Mouse (Mus musculus): ENCODE results near the gene Mrps15. TPM values are rescaled to one million over a fixed set of nuclear protein-coding genes. Genes with fewer than 3 reads are reported as not detected.
A peak's percentile ranks its signal among the peaks of the same experiment; 100 is the strongest.
"Not testable (repeated sequence)": the region's sequence is repeated elsewhere in the genome, so short reads cannot be mapped to it uniquely, and the experiment has no call there.

Gene Mrps15
- total RNA-seq, 4 experiments from 2014 or later: 47.9 to 55.3 (median 51.5) TPM

DNA sequence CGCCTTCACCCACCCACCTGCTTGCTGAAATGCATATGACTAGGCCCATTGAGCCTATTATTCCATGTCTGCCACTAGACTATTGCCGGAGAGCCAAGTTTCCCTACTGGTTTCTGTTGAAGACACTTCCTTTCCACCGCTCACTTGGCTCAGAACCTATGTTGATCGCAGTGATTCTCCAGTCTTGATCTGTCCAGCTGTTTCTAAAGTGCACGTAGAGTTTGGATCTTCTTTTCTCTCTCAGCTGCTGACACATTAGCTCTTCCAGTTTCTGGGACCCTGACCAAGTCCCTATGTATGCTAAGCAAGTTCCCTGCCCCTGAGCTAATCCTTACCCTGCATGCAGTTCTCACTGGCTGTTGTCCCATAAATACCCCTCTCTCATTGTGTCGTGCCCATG is 31.1 kb downstream of the Mrps15 start:
- no peak for DNase-seq (ENCODE audit: low spot score in 2 of 2)

DNA sequence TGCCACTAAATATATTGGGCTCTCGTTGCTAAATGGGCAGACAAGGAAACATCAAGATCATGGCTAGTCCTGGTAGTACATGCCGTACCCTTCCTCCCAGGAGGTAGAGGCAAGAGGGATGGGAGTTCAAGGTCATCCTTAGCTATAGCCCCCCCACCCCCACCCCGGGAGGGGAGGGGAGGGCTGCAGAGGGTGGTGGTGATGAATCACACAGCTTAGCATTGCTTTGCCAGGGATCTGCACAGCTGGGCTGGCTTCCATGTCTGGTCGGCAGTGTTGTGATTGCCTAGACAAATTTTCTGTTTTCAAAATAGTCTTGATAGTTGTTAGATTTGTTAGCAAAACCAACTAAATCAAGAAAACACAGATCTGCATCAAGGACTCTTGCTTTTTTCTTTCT is 32.5 kb downstream of the Mrps15 start:
- no peak for DNase-seq (ENCODE audit: low spot score in 2 of 2)

DNA sequence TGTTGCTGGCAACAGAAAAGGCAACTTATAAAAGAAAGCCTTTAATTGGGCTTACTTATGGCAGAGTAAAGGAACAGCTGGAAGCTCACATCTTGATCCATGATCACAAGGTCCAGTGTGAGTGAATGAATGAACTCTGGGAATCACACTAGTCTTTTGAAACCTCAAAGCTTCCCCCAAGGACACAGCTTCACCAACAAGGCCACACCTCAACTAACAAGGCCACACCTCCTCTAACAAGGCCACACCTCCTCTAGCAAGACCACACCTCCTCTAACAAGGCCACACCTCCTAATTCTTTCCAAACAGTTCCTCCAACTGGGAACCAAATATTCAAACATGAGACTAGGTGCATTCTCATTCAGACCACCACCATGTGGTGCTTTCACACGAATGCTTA is 34.9 kb downstream of the Mrps15 start:
- no peak for DNase-seq (ENCODE audit: low spot score in 2 of 2)

DNA sequence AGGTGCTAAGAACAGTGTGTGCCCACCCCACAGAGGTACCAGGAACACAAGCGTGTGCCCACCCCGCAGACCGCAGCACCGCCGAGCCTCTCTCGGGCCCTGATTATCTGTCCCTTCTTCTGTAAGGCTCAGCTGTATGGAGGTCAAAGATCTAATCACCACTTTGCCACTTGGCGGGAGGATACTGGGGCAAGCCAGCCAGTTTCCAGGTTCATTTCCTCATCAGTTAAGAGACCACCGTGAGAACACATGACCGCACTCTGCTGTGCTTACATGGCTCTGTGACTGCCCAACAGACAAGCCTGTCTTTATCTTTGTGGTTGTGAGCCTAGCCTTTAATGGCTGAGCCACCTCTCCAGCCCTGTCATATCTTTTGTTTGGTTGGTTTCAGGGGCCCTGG is 36.3 kb downstream of the Mrps15 start:
- DNase-seq (ENCODE audit: low spot score in 2 of 2): no peak

DNA sequence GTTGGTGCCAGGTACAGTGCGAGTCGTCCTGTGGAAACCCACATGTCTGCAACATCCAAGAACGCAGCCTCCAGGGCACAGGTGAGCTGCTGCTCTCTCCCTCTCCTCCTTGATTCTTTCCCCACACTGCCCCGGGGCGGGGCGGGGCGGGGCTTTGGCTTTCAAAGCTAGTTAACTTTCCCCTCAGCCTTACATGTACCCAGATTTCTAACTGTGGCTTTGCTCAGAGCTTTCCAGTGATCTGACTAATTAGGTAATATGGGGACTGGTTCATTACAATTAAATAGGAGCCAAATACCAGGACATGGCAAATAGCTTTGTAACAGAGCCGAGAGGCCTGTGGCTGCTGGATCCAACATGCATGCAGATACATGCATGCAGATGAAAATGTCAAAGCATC is 37.7 kb downstream of the Mrps15 start:
- DNase-seq (ENCODE audit: low spot score in 2 of 2): no peak

DNA sequence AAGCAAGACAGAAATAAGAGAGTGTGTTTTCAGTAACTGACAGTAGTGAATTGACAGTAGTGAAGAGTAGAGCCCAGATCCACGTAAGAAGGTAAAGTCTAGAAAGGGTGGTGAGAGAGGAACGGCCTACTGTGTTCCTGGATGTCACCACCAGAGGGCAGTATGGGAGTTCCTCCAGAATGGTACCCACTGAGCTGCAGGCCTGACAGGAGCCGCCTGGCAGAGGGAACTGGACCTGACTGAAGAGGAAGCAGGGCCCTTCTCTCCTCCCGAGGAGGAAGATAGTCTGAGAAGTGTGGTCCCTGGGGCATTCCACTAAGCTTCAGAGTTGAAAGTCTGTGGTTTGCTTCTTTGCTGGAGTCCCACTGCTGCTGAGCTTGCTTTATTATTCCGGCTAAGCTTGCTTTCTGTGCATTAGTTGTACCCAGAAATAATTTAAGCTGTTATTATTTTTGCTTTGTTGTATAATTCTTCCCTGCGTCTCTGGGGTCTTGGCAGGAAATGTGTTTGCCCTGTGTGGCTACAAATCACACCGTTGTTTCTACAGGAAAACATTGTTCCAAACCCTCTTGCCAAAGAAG is 39.4 kb downstream of the Mrps15 start:
- DNase-seq (ENCODE audit: low spot score in 2 of 2): peak; percentile 47 to 63

DNA sequence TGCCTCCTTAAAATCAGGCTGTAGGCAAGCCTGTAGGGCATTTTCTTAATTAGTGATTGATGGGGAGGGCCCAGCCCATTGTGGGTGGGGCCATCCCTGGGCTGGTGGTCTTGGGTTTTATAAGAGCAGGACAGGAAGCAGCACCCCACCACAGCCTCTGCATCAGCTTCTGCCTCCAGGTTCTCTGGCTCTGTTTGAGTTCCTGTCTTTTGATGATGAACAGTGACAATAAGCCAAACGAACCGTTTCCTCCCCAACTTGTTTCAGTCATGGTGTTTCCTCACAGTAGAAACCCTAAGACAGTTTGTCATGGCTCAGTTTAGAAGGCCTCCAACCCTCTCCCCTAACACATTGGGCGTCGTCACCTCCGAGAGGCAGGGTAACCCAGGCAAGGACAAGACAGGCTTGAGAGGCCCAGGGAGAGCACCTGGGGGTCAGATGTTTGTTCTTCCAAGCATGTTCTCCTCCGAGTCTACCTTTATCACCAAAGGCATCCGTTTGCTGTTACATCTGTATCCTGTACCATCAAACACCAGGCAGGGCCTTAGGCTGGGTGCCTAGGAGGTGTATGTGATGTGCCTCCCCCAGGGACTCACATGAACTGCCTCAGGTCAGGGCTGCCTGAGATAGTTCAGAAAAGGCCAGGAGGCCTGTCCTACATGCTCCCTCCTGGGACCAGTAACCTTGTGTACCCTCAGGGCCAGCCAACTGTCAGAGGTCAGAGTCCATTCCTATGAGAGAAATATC is 43.5 kb downstream of the Mrps15 start:
- no peak for DNase-seq (ENCODE audit: low spot score in 2 of 2)

DNA sequence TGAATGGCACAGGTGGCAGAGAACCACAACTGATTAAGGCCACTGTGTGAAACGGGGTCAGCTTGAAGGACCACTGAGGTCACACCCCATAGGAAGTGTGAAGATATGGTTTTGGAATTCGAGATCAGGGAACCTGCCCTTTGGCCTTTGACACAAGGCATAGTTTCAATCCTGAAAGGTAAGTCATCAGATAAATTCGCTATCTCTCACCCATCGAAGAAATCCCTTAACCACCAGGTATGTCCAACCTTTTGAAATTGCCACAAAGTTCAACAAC is 44.1 kb downstream of the Mrps15 start:
- no peak for DNase-seq (ENCODE audit: low spot score in 2 of 2)

DNA sequence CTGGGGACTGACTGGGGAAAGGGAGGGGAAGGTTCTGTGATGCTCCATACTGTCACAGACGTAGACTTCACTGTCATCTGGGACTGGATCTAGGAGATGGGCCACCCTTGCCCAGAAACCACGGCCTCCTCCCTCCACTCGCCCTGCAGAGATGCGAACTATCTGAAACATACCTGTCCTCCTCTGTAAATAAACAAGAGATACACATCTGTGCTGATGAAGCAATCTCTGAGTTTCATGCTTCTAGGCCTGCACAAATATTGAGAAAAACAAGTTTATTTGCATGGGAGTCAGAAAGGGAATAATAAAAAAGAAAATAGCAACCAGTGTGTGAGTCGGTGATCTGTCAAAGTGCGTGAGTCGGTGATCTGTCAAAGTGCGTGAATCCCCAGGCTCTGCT is 45.1 kb downstream of the Mrps15 start:
- DNase-seq (ENCODE audit: low spot score in 2 of 2): no peak

DNA sequence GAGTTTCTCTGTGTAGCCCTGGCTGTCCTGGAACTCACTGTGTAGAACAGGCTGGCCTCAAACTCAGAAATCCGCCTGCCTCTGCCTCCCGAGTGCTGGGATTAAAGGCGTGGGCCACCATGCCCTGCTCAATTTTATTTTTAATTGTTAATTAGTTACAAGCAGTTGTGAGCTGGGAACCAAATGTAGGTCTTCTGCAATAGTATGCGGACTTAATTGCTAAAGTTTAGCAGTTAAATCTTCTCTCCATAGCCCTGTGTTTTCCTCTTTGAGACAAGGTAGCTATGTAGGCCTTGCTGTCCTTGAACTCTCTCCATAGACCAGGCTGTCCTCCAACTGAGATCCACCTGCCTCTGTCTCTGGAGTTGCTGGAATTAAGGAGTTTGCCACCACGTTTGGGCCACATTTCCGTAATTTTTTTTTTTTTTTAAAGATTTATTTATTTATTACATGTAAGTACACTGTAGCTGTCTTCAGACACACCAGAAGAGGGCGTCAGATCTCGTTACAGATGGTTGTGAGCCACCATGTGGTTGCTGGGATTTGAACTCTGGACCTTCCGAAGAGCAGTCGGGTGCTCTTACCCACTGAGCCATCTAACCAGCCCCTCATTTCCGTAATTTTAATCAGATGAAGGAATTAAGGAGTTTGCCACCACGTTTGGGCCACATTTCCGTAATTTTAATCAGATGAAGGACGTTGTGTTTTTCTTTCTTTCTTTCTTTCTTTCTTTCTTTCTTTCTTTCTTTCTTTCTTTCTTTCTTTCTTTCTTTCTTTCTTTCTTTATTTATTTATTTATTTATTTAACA is 49.1 kb downstream of the Mrps15 start:
- DNase-seq (ENCODE audit: low spot score in 2 of 2): not testable (repeated sequence)

DNA sequence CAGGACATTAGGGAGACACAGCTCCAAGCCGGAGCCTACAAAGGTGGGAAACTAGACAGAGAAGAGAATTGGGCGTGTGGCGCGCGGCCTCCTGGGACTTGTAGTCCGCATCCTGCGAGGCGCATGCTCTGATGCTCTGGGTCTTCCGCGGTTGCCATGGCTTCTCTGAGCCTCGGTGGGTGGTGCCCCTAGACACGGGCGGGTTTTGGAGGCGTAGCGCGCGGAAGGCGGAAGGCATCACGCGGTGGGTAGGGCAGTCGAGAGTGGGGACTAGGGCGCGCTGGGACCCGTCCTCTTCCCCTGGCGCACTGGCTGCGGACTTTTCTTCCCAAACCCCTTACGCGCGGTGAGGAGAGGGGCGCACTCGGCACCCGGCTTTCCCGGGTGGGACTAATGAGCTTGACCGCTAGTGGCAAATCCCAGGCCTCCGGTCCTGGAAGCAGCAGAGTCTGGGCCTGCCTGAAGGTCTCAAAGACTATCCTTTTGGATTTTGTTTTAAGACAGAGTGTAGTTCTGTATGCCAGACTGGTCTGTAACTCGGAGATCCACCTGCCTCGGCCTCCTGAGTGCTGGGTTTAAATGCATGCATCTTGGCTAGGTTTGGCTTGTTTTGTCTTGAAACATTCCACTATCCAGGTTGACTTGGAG is 49.9 kb downstream of the Mrps15 start, which contains the start of gene Lsm10:
Lsm10 (plus strand) TSS at position 160 of the 648 bp plus-strand sequence.
- peak; percentile 84 to 96 for DNase-seq (ENCODE audit: low spot score in 2 of 2)

DNA sequence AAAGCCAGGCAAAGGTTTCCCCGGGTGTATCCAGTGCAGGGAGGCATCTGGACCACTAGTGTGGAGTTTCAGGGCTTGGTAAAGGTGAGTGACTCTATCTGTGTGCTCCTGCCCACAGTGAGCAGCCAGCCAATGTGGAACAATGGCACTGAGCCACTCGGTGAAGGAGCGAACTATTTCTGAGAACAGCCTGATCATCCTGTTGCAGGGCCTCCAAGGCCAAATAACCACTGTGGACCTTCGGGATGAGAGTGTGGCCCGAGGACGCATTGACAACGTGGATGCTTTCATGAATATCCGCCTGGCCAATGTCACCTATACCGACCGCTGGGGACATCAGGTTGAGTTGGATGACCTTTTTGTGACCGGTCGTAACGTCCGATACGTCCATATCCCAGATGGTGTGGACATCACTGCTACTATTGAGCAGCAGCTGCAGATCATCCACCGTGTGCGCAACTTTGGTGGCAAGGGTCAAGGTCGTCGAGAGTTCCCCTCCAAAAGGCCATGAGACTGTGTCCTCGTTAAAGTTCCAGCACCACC is 51.1 kb downstream of the Mrps15 start:
- no peak for DNase-seq (ENCODE audit: low spot score in 2 of 2)

DNA sequence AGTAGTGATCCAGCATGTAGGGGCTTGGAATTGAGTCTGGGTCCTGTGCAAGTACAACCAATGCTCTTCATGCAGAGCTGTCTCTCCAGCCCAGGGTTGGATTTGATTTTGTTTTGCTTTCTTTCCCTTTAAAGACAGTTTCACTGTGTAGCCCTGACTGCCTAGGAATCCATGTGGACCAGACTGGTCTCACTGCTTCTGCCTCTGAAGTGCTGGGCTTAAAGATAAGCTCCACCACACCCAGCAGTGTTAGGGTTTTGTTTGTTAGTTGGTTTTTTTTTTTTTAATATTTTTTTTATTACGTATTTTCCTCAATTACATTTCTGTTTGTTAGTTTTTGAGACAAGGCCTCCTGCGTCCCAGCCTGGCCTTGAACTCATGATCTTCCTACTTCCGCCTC is 52.6 kb downstream of the Mrps15 start:
- no peak for DNase-seq (ENCODE audit: low spot score in 2 of 2)

DNA sequence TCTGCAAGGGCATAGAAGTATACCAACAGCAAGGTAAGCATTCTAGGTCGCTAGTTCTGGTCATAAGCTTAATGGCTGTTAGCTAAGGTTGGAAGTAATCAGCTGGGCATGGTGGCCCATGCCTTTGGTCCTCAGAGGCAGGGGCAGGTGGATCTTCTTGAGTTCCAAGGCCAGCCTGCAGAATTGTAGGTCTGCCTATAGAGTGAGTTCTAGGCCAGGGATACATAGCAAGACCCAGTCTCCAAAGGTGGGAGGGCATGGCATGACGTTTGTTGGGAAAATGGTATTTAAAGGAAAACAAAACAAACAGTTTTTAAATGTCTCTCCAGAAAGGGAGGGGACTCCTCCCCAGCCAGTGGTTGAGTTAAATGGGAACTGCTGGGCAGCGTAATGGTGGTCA is 54.0 kb downstream of the Mrps15 start:
- no peak for DNase-seq (ENCODE audit: low spot score in 2 of 2)

DNA sequence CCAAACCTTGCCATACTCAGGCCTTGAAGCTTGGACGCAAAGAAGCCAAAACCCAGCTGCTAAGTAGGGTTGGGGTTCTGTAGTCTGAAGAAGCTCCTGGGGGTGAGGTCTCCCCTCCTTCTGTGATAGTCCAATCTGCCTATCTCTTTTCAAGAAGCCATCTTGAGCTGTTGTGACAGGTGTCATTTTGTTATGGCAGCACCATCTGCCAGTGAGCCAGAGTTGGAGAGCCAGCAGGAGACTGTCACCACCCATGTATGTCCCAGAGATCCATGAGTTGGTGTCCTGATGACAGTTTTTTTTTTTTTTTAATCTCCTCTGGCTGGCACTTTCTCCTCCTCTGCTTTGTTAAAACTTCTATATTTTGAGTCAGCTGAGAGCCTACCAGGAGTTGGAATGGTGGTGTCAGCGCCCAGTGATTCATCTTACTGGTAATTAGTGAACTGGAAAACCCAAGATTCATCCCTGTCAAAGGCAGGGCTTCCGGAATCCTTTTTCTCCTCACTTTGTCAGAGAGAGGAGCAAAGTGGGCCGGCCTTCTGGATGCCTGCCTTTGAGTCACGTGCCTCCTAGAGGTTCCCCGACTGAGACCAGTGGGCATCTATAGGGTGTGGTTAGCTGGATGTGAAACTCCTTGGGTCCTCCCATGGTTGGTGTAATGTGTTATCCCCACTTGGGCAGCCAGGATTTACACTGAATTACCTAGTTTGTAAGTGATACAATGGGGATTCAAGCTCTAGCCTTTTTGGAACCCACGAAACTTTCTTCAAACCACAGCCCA is 55.5 kb downstream of the Mrps15 start:
- DNase-seq (ENCODE audit: low spot score in 2 of 2): peak in 1 of 2 experiments; percentile 65

DNA sequence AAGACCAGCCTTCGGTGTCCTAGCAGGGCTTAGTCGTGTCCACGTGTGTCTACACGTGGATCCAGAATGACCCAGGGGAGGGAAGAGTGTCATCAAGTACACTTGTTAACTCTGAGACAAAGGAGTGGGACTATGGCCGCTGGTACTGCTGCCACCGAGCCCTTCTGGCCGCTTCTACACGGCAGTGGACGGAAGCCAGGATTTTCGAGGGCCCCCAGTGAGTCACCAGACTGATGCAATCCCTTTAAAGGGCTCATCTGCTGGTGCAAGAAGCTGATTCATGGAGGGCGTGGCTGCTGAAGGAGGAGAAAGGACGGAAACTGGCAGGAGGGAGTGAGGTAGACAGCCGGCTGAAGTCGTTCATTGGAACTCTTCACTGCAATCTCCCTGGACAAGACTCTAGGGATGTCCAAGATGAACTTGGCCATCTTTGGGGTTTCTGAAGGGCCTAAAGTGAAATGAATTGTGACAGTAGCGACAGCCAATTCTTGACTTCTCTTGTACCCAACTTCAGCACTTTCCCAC is 56.4 kb downstream of the Mrps15 start:
- peak; percentile 60 to 89 for DNase-seq (ENCODE audit: low spot score in 2 of 2)

DNA sequence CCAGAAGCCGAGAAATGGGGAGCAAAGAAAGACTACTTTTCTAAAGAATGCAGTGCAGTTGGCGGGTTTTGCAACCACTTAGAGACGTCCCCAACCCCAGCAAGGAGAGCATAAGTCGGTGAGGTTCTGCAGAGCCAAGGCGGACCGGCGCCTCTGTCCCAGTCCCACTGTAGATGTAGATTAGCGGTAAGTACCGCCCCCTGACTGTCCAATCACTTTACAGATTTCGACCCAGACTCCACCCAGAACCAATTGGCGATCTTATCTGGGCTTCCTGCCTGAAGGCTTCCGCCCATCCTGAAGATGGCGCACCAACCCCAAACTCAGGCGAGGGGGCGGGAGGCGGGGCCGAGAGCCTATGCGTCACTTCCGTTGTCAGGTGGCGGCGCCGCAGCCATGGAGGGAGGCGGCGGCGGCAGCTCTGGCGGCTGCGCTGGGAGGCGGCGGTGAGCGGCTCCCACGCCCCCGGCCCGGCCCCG is 56.9 kb downstream of the Mrps15 start, which contains the start of gene Stk40:
Stk40 (plus strand) TSS at position 368 of the 479 bp plus-strand sequence.
- DNase-seq (ENCODE audit: low spot score in 2 of 2): peak; percentile 80 to 96

DNA sequence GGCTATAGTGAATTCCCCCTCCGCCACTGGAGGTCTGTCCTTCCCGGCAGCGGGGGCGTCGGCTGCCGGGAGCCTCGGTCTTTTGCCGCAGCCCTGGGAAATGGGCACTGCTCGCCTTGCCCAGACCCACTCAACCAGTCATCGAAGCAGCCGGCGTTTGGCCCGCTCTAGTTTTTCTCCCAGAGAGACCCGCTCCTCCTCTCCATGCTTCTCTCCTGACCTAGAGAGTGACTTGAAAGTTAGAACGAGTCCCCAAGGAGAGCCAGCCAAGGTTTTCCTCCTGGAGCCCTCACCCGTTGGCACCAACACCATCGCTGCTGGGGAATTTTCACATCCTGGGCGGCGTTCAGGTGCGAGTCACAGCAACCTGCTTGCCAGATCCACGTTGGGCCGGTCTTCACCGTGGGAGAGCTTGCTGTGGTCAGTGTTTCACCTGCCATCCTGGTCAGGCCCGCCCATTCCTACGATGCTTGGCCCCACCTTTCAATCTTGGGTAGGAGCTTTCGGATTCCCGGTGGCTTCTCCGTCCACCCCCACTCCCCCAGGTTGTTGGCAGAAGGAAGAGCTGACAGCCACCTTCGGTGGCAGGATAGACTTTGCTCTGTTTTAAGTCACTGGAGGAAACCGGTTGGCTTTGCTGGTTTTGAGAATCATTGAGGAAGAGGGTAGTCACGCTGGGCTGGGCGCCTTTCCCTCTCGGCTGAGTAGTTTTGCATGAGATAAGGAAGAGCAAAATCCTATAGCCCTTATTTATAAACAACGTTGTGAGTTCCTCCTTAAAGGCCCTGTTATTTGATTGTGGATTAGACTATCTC is 57.7 kb downstream of the Mrps15 start:
- DNase-seq (ENCODE audit: low spot score in 2 of 2): peak in 1 of 2 experiments; percentile 42

All from left cerebral cortex, adult 8-10 months (tissue).